Mouse (Mus musculus): ENCODE measurements at regions not wholly inside any gene's neighbourhood (a gene's known extent, or its start where the extent isn't known, plus 50 kb on each side); places are given as distances from the start of the nearest gene placed in this dataset.

DNA sequence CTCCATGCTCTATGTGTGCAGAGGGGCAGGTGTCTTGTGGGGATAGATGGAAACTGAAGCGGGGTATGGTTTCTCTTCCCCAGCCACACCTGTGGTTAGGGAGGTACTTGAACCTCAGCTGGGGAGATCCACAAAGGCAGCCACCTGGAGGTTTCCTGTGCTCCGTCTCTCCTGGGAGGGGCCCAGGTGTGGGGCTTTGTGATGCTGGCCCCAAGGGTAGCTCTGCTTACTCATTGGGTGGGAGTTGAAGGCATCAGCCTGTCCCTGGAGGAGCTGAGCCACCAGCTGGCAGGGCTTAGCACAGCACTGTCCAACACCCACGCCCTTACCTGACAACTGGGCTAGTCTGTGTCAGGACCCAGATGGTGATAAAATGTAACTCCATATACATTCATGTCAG, 81.4 kb downstream of the Lhx2 start:
- no peak for DNase-seq (ENCODE audit: low read depth in 1 of 2, low spot score in 2 of 2)

DNA sequence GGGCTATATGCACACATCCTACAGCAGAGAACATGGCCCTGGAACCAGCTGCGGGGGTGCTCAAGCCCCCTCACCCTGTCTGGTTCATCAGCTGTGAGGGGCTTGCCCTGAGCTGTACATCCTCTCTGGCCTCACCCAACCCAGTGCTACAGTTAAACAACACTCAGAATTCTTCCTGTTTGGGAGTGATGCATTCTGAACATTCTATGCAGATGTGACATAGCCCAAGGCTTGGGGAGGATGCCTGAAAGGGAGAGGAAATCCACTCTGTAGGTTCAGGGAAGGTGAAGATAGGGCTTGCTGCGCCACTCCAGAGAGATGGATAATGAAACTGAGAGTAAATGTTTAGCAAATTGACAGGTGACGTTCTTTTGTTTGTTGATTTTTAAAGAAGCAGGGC, 83.3 kb downstream of the Lhx2 start:
- DNase-seq (ENCODE audit: low read depth in 1 of 2, low spot score in 2 of 2): no peak

DNA sequence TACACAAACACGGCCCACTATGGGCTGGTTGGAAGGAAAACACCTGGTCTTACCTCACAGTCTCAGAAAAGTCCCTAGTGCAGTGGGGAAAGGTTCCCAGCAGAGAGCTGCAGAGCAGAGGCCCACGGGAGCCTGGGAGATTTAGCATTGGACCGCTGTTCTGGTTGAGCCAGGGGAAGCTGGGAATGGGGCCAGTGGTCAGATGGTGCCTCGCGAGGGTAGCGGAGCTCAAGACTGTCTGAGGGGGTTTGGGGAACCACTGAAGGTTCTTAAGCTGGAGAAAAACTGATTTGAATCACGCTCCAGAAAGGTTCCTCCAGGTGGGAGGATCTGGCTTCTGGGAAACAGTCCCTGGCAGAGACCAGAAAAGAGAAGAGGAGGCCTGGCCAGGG, 84.8 kb downstream of the Lhx2 start:
- no peak for DNase-seq (ENCODE audit: low read depth in 1 of 2, low spot score in 2 of 2)

DNA sequence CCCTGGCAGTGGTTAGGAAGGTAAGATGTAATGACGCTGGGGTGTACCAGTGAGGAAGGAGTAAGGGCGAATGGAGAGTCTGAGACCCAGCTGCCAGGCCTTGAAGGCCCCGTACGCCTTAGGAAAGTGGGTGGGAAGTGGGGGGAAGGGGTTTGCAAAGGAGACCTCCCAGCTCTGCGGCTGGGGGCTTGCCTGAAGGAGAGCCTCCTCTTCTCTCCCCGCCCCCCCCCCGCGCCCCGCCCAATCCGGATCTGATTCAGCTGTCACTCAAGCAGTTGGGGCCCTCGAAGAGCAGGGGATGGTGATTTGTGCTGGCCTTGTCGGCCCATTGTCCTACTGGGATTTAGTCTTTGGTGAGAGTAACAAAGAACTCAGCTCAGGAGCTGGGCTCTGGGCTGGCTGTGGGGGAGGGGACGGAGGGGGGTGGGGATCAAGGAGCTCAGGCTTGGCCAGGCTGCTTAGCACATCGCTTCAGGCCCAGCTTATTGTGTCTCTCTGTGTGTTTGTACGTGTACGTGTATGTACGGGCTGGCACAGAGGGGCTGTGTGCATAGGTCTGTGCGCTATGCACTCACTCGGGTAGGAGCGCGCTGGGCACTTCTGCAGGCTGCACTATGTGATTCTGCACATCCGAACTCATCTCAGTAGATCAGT, 85.3 kb downstream of the Lhx2 start:
- no peak for DNase-seq (ENCODE audit: low read depth in 1 of 2, low spot score in 2 of 2)

DNA sequence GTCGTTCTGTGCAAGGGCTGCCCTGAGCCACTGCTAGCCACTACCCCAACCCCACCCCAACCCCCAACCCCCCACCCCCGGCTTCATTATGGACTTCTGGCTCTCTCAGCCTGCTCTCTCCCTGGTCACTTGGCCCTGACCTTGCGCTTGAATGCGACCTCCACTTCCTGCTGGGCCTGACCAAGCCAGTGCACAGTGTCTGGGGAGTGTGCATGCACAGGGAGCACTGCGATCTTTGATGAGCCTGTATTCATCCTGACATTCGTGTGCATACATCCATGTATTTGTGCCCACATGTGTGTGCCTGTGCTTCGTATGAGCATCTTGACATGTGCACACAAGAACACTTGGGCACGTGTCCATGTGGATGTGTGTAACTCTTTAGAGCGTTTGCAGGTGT, 85.9 kb downstream of the Lhx2 start:
- no peak for DNase-seq (ENCODE audit: low read depth in 1 of 2, low spot score in 2 of 2)

DNA sequence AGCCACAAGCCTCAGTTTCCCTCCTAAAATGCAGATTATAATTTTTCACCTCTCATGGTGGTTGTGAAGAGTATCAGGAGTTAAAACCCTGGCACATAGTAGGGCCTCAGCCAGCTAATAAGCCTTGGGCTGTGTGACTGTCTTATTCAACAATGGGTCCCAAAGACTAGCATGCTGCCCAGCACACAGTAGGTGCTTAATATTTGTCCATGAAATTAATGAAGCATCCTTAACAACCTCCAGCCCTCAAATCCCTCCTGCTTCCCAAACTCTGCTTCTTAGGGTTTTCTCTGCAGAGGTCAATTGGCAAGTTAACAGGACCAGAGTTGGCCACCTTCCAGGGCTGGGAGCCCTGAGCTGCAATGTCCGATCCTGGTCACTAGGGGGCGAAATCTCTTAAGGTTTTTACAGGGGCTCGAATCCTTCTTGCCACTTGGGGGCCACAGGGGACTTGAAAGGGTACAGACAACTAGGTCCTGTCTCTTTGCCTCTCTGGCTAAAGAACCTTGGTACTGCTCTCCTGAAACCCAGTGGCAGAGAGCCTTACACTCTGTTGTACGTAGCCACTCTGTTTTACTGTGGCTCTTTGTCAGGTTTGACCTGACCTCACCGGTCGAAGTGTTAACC, 81.6 kb upstream of the Nek6 start:
- peak; percentile 29 to 57 for DNase-seq (ENCODE audit: low read depth in 1 of 2, low spot score in 2 of 2)

DNA sequence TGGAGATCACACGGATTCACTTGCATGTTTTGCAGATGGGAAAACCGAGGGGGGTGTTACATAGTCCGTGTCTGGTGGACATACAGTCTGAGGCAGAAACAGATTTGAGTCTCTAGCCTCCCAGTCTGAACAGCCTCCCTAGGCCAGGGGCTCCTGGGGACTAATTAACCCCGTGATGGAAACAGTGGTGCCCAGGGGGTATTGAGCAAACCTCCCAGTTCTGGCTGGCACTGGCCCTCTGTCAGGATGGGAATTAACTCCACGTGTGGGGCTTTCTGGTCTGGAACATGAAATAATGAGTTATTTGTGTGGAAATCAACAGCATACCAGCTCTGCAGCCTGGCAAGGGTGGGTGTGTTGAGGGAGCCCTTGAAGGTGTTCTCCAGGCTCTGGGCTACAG, 79.9 kb upstream of the Nek6 start:
- DNase-seq (ENCODE audit: low read depth in 1 of 2, low spot score in 2 of 2): no peak

DNA sequence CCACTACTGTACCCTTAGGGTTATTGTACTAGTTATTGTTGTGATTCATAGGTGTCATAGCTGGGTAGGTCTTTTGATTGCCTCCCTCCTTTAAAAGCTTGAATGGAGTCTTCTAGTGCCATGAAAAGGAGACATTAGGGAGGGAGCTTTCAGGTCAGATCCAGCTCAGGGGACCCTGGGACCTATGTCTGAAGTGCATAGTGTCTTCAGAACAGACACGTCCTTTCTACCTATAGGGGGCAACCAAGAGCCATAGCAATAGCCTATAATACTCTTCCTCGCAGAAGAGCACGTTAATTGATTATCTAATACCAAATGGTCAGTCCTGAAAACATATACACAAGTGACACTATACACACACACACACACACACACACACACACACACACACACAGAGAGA, 77.7 kb upstream of the Nek6 start:
- no peak for DNase-seq (ENCODE audit: low read depth in 1 of 2, low spot score in 2 of 2)

DNA sequence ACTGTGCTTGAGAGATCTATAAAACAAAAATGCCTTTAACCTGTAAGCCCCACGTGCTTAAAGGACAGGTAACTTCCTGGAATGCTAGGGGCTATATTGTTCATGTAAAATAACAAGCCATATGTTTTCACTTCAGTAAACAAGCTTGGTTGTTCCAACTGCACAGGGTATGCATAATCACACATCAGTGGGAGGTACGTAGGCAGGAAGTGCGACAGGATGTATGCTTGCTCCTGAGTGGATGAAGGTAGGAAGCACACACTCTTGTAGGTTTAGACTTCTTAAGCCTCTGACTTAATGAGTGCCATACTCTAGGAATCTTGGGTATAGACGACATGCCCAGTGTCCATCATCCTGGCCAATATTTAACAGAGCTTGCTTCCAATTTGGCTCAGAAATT, 74.7 kb upstream of the Nek6 start:
- no peak for DNase-seq (ENCODE audit: low read depth in 1 of 2, low spot score in 2 of 2)

DNA sequence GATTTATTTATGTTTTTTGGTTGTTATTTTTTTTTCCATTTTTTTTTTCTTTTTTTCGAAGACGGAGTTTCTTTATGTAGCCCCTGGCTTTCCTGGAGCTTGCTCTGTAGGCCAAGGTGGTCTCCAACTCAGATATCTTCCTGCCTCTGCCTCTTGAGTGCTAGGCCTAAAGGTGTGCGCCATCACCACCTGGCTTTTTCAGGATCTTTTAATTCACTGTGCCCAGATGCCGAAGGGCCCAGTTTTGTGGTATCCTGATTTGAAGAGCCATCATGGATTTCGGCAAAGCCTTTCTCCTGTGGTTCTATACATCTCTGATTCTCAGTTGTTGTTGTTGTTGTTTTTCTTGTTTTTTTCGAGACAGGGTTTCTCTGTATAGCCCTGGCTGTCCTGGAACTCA, 72.3 kb upstream of the Nek6 start:
- no peak for DNase-seq (ENCODE audit: low read depth in 1 of 2, low spot score in 2 of 2)

DNA sequence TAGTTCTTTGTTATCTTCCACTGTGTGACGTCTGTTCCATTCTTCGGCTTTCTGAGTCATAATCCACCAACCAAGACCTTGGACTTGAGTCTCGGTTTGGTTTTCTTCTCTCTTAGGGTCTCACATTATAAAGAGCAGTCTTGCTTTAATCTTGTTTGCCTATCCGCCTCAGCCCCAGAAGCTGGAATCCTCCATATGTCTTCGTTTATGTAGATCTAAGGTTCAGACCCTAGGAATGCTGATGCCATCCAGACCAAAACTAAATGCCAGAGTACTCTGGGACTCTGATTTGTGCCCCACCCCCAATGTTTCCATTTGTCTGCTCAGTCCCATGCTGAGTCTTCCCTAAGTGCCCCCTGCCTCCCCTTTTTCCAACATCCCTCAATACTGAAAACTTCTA, 71.5 kb upstream of the Nek6 start:
- DNase-seq (ENCODE audit: low read depth in 1 of 2, low spot score in 2 of 2): no peak

DNA sequence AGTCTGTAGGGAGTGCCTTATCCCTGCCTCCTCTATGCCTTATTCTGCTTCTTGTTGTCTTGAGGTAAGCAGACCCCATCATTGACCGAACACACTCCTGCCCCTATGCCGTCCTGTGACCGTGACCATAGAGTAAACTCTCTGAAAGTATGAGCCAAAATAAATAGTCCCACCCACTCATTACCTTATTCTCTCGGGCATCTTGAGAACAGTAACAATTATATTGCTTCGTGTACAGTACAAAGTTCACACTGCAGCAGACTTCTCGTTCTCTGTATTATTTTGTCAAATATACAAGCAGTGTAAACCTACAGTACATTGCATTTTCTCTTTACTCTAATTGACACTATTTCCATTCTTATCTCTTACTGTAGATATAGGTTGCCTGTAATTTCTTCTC, 62.4 kb upstream of the Nek6 start:
- DNase-seq (ENCODE audit: low read depth in 1 of 2, low spot score in 2 of 2): no peak

DNA sequence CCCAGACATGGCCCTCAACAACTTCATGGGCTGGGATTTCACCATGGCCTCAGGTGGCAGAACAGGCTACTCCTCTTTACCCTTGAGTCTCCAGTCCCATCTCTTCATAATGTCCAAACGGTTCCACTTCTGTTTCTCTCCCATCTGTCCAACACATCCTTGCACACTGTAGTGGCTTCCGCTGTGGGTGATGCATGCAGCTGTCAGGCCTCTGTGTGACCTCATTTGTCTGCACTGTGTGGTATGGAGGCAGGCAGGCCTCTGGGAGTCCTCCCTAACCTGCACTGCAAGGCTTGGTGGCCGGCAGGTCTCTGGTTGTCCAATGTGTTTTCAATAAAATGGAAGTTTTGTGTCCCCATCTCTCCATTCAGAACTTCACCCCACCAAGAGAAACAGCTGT, 54.9 kb upstream of the Nek6 start:
- DNase-seq (ENCODE audit: low read depth in 1 of 2, low spot score in 2 of 2): no peak

DNA sequence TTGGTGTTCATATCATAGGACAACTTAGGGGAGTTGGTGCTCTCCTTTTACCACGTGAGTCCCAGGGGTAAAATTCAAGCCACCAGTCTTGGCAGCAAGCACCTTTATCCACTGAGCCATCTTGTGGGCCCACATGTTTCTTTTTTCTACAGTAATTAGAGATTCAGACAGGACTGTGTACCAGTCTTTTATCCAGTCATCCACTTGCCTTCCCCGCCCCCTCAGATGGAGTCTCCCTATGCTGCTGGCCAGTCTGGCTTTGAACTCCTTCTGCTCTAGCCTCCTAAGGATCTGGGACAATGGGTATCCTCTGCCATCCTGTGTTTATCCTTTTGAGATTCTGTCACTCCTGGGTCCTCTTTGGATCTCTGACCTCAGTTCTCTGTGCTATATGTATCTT, 51.1 kb upstream of the Nek6 start:
- DNase-seq (ENCODE audit: low read depth in 1 of 2, low spot score in 2 of 2): no peak

DNA sequence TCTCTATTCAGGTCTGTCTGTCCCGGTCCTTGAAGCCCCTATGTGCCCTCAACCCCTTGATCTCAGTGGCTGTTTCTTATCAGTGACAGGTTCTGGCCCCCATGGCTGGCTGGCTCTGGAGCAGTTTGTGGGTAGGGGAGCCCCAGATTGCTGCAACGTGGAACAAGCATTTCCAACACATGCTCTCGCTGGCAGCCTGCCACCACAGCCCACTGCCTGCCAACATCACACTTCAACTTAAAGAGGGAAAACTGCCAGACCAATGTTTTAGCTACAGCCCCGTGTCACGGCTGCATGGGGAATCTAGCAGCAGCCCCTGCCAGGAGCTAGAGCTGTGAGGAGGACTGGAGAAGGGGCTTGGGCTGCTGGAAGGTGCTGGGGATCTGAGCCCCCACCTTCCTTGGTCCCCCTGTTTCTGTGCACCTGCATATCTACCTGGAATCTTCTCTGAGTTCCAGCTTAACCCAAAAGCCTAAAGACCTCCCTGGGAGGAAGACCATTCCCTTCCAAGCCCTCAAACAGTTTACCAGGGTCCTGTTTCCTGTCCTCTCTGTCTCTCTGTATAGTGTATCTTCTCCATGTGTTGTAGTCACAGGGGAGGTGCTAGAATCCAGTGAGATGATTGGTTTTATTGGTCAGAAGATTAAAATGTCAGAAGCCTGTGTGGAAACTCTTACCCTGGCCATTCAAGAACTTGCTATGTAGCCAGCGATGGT, 50.5 kb upstream of the Nek6 start:
- DNase-seq (ENCODE audit: low read depth in 1 of 2, low spot score in 2 of 2): no peak
